Mouse (Mus musculus) limb, embryonic 13.5 days (tissue): ENCODE results near the gene Mios. TPM values are rescaled to one million over a fixed set of nuclear protein-coding genes. Genes with fewer than 3 reads are reported as not detected.
A peak's percentile ranks its signal among the peaks of the same experiment; 100 is the strongest.

ENCODE experiments used
- ATAC-seq: fragments of 200-750 bp; cut with Nextera tagmentation; 2 replicates; pipeline ENCODE4 v1.8.0; 2017; ENCODE audit warnings: low read depth, moderate number of reproducible peaks, moderate TSS enrichment; ENCODE audit not compliant: low FRiP score
- H3K27ac ChIP-seq: fragments of 300-500 bp; sonication (generic); 2 replicates; pipeline ENCODE4 v1.5.1; 2015; ENCODE audit warnings: inconsistent platforms, mild to moderate bottlenecking, moderate library complexity
- H3K27me3 ChIP-seq: fragments of 300-500 bp; sonication (generic); 2 replicates; pipeline ENCODE4 v1.6.1; 2015; ENCODE audit warnings: mild to moderate bottlenecking, inconsistent platforms
- H3K36me3 ChIP-seq: fragments of 300-500 bp; sonication (generic); 2 replicates; pipeline ENCODE4 v1.6.1; 2015; ENCODE audit warnings: inconsistent platforms, mild to moderate bottlenecking, moderate library complexity
- H3K4me1 ChIP-seq: fragments of 300-500 bp; sonication (generic); 2 replicates; pipeline ENCODE4 v1.6.1; 2015; ENCODE audit warnings: inconsistent platforms
- H3K4me2 ChIP-seq: fragments of 300-500 bp; sonication (generic); replicated peaks from 2 replicates; pipeline ENCODE4 v1.6.1; 2015; ENCODE audit warnings: inconsistent platforms, mild to moderate bottlenecking, moderate library complexity
- H3K4me3 ChIP-seq: fragments of 300-500 bp; sonication (generic); 2 replicates; pipeline ENCODE4 v1.5.1; 2015; ENCODE audit warnings: moderate library complexity, mild to moderate bottlenecking, inconsistent platforms
- H3K9ac ChIP-seq: fragments of 300-500 bp; sonication (generic); 2 replicates; pipeline ENCODE4 v1.6.1; 2015; ENCODE audit warnings: mild to moderate bottlenecking, inconsistent platforms
- H3K9me3 ChIP-seq: fragments of 300-500 bp; sonication (generic); 2 replicates; pipeline ENCODE4 v1.6.1; 2016; ENCODE audit warnings: inconsistent platforms
- WGBS: fragments of 180-500 bp; shearing (Covaris S2); methylation state at CpG from one replicate; pipeline ENCODE4 v1.1.7; 2015; 5-methylcytosine and 5-hydroxymethylcytosine counted together
- polyA plus RNA-seq: library from polyadenylated mRNA; unstranded; fragments of >200 nt; fragmentation: Nextera tagmentation; extraction: Ambion mirVana; gene quantifications from 2 replicates; pipeline ENCODE4 v1.2.1, GENCODE M21; 2015

Mios gene
- polyA plus RNA-seq, 1 experiment from 2014 or later, result 28.6 TPM

GRCm38 (mm10) chr6:8210661-8211060 lies 1.6 kb downstream of the Mios start:
- Histone ChIP-seq H3K36me3 (peaks cover 20% of the 10 kb centered on the region), H3K27me3 (no peaks in the 10 kb centered on the region), H3K9me3 (no peaks in the 10 kb centered on the region), H3K4me2 (peak overlapping the region; percentile 64), H3K4me3 (peak overlapping the region; percentile 78), H3K27ac (no peak overlapping the region), H3K9ac (no peak overlapping the region), H3K4me1 (peaks cover 9% of the 10 kb centered on the region)
- 89% methylated on average over 3 of the region's 3 CpGs for WGBS
- ATAC-seq, result no peak

- Histone ChIP-seq H3K27ac (no peak overlapping the region), H3K9me3 (no peaks in the 10 kb centered on the region), H3K9ac (no peak overlapping the region), H3K27me3 (no peaks in the 10 kb centered on the region), H3K4me2 (no peak overlapping the region), H3K36me3 (peaks cover 52% of the 10 kb centered on the region), H3K4me1 (no peaks in the 10 kb centered on the region), H3K4me3 (no peak overlapping the region)
- 90% methylated on average over 3 of the region's 3 CpGs for WGBS
- ATAC-seq, result no peak
Measured at GRCm38 (mm10) chr6:8227035-8227434, 18.0 kb downstream of the Mios start.

- Histone ChIP-seq H3K36me3 (peaks cover 58% of the 10 kb centered on the region), H3K9ac (no peak overlapping the region), H3K4me3 (no peak overlapping the region), H3K4me2 (no peak overlapping the region), H3K27ac (no peak overlapping the region), H3K9me3 (no peaks in the 10 kb centered on the region), H3K27me3 (no peaks in the 10 kb centered on the region), H3K4me1 (no peaks in the 10 kb centered on the region)
- no peak for ATAC-seq
- 94% methylated on average over 3 of the region's 3 CpGs for WGBS
Measured at GRCm38 (mm10) chr6:8228596-8228995, 19.6 kb downstream of the Mios start.

- peak overlapping the region; percentile 78 for H3K4me2 ChIP-seq
- H3K27ac ChIP-seq, result no peak overlapping the region
- H3K4me1 ChIP-seq, result peaks cover 16% of the 10 kb centered on the region; the same call in 1 of the 2 replicates
- peaks cover 10% of the 10 kb centered on the region; the same call in 1 of the 2 replicates for H3K36me3 ChIP-seq
- H3K27me3 ChIP-seq, result no peaks in the 10 kb centered on the region
- H3K9me3 ChIP-seq, result no peaks in the 10 kb centered on the region
- ATAC-seq, result no peak
- peak overlapping the region; percentile 80 for H3K4me3 ChIP-seq
- 10% methylated on average over 6 of the region's 6 CpGs for WGBS
- peak overlapping the region; percentile 81 for H3K9ac ChIP-seq
Measured at GRCm38 (mm10) chr6:8258316-8258715, 49.3 kb downstream of the Mios start.

- WGBS, result under 1% methylated on average over 64 of the region's 64 CpGs
- H3K4me2 ChIP-seq, result peak within 1 kb of the TSS; percentile 90
- peak within 1 kb of the TSS; percentile 81 for H3K9ac ChIP-seq
- peak; percentile 100 for ATAC-seq
- peak within 1 kb of the TSS; percentile 80 for H3K4me3 ChIP-seq
- peaks cover 16% of the 10 kb centered on the region; the same call in 1 of the 2 replicates for H3K4me1 ChIP-seq
- no peaks in the 10 kb centered on the region for H3K27me3 ChIP-seq
- H3K9me3 ChIP-seq, result no peaks in the 10 kb centered on the region
- H3K36me3 ChIP-seq, result peaks cover 9% of the 10 kb centered on the region; the same call in 1 of the 2 replicates
- H3K27ac ChIP-seq, result peak within 1 kb of the TSS; percentile 79
Measured at GRCm38 (mm10) chr6:8259004-8259666, 50.1 kb downstream of the Mios start, which contains the start of the genes Rpa3, Umad1 and Gm45062. Gene Rpa3 (minus strand): TSS chr6:8259173. Gene Umad1 (plus strand): TSS chr6:8259288. Gene Gm45062 (plus strand): TSS chr6:8259450.

- 0% methylated on average over 8 of the region's 8 CpGs for WGBS
- peaks cover 4% of the 10 kb centered on the region; the same call in 1 of the 2 replicates for H3K36me3 ChIP-seq
- H3K9me3 ChIP-seq, result no peaks in the 10 kb centered on the region
- no peak for ATAC-seq
- peak overlapping the region; percentile 90 for H3K4me2 ChIP-seq
- H3K4me3 ChIP-seq, result peak overlapping the region; percentile 80
- H3K27ac ChIP-seq, result peak overlapping the region; percentile 44; the same call in 1 of the 2 replicates
- peak overlapping the region; percentile 72 for H3K9ac ChIP-seq
- peaks cover 16% of the 10 kb centered on the region; the same call in 1 of the 2 replicates for H3K4me1 ChIP-seq
- no peaks in the 10 kb centered on the region for H3K27me3 ChIP-seq
Measured at GRCm38 (mm10) chr6:8259667-8260044, 50.6 kb downstream of the Mios start.

GRCm38 (mm10) chr6:8271047-8271446 lies 62.0 kb downstream of the Mios start:
- Histone ChIP-seq H3K27me3 (no peaks in the 10 kb centered on the region), H3K4me1 (0 out of 2 replicates have a peak, but pooled peaks cover 2% of the 10 kb centered on the region), H3K4me2 (no peak overlapping the region), H3K36me3 (peaks cover 6% of the 10 kb centered on the region; the same call in 1 of the 2 replicates), H3K4me3 (no peak overlapping the region), H3K27ac (no peak overlapping the region), H3K9ac (no peak overlapping the region), H3K9me3 (no peaks in the 10 kb centered on the region)
- WGBS, result 87% methylated on average over 3 of the region's 3 CpGs
- no peak for ATAC-seq

GRCm38 (mm10) chr6:8274387-8275054 lies 65.5 kb downstream of the Mios start:
- H3K4me3 ChIP-seq, result no peak overlapping the region
- no peaks in the 10 kb centered on the region for H3K9me3 ChIP-seq
- no peaks in the 10 kb centered on the region for H3K27me3 ChIP-seq
- H3K9ac ChIP-seq, result no peak overlapping the region
- H3K36me3 ChIP-seq, result peaks cover 9% of the 10 kb centered on the region; the same call in 1 of the 2 replicates
- no peak overlapping the region for H3K27ac ChIP-seq
- 0 out of 2 replicates have a peak, but pooled peaks cover 2% of the 10 kb centered on the region for H3K4me1 ChIP-seq
- no peak overlapping the region for H3K4me2 ChIP-seq
- WGBS, result 38% methylated on average over 6 of the region's 6 CpGs
- ATAC-seq, result no peak

- H3K9ac ChIP-seq, result no peak overlapping the region
- H3K4me2 ChIP-seq, result no peak overlapping the region
- no peaks in the 10 kb centered on the region for H3K9me3 ChIP-seq
- 5% methylated on average over 1 of the region's 1 CpGs for WGBS
- no peak overlapping the region for H3K27ac ChIP-seq
- H3K27me3 ChIP-seq, result no peaks in the 10 kb centered on the region
- 0 out of 2 replicates have a peak, but pooled peaks cover 2% of the 10 kb centered on the region for H3K4me1 ChIP-seq
- no peak overlapping the region for H3K4me3 ChIP-seq
- no peak for ATAC-seq
- peaks cover 9% of the 10 kb centered on the region; the same call in 1 of the 2 replicates for H3K36me3 ChIP-seq
Measured at GRCm38 (mm10) chr6:8275098-8275497, 66.1 kb downstream of the Mios start.

GRCm38 (mm10) chr6:8276431-8276830 lies 67.4 kb downstream of the Mios start:
- Histone ChIP-seq H3K27me3 (no peaks in the 10 kb centered on the region), H3K9me3 (no peaks in the 10 kb centered on the region), H3K27ac (no peak overlapping the region), H3K4me3 (no peak overlapping the region), H3K4me2 (no peak overlapping the region), H3K9ac (no peak overlapping the region), H3K4me1 (0 out of 2 replicates have a peak, but pooled peaks cover 2% of the 10 kb centered on the region), H3K36me3 (peaks cover 9% of the 10 kb centered on the region; the same call in 1 of the 2 replicates)
- ATAC-seq, result no peak
- WGBS, result 75% methylated on average over 4 of the region's 4 CpGs

GRCm38 (mm10) chr6:8278426-8279002 lies 69.5 kb downstream of the Mios start:
- H3K27ac ChIP-seq, result no peak overlapping the region
- no peak overlapping the region for H3K9ac ChIP-seq
- 0 out of 2 replicates have a peak, but pooled peaks cover 3% of the 10 kb centered on the region for H3K36me3 ChIP-seq
- H3K4me1 ChIP-seq, result 0 out of 2 replicates have a peak, but pooled peaks cover 2% of the 10 kb centered on the region
- ATAC-seq, result no peak
- H3K4me3 ChIP-seq, result no peak overlapping the region
- H3K4me2 ChIP-seq, result no peak overlapping the region
- no peaks in the 10 kb centered on the region for H3K27me3 ChIP-seq
- 73% methylated on average over 5 of the region's 5 CpGs for WGBS
- no peaks in the 10 kb centered on the region for H3K9me3 ChIP-seq

GRCm38 (mm10) chr6:8283255-8283654 lies 74.2 kb downstream of the Mios start:
- H3K9me3 ChIP-seq, result no peaks in the 10 kb centered on the region
- no peaks in the 10 kb centered on the region for H3K27me3 ChIP-seq
- H3K4me3 ChIP-seq, result no peak overlapping the region
- 83% methylated on average over 4 of the region's 4 CpGs for WGBS
- H3K4me1 ChIP-seq, result no peaks in the 10 kb centered on the region
- no peak overlapping the region for H3K4me2 ChIP-seq
- peaks cover 8% of the 10 kb centered on the region; the same call in 1 of the 2 replicates for H3K36me3 ChIP-seq
- H3K27ac ChIP-seq, result no peak overlapping the region
- no peak overlapping the region for H3K9ac ChIP-seq
- no peak for ATAC-seq
